Mouse (Mus musculus): ENCODE measurements around the gene Gm49510.

Gene Gm49510

GRCm38 (mm10) chr15:78908982-78909381 is 9.5 kb downstream of the Gm49510 start:
- in situ Hi-C loops (cut with MboI; ENCODE audit: unreplicated experiment in 2 of 2): no loop called here

DNA sequence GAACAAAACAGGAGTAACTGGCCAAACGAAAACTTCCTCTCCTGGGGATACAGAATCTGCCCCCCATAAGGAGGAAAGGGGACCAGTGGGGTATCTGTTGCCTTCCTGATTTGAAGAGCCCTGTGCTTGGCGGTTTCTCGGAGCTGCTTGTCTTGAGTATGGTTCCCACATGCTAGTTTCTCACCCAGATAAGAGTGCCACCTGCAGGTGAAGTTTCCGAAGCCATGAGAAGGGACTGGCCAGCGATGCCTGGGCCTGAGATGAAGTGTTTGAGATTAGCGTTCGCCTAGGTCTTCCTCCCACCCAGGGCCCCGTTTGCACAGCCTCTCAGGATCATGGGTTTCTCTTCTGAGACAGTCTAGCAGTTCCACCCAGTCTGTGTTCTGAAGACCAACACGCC is 12.6 kb downstream of the Gm49510 start:
- in situ Hi-C loops (cut with MboI; ENCODE audit: unreplicated experiment in 2 of 2): loop anchor here in 1 of 2 experiments (10.0 kb wide), 1 partner anchor 113 kb away; the partner anchor contains the start of gene H1f0

GRCm38 (mm10) chr15:78913632-78914090 is 14.2 kb downstream of the Gm49510 start, which contains the start of gene Pdxp:
Pdxp (plus strand) TSS chr15:78913919.
- in situ Hi-C loops (cut with MboI; ENCODE audit: unreplicated experiment in 2 of 2): loop anchor here in 1 of 2 experiments (10.0 kb wide), 1 partner anchor 111 kb away; the partner anchor contains the start of gene H1f0

DNA sequence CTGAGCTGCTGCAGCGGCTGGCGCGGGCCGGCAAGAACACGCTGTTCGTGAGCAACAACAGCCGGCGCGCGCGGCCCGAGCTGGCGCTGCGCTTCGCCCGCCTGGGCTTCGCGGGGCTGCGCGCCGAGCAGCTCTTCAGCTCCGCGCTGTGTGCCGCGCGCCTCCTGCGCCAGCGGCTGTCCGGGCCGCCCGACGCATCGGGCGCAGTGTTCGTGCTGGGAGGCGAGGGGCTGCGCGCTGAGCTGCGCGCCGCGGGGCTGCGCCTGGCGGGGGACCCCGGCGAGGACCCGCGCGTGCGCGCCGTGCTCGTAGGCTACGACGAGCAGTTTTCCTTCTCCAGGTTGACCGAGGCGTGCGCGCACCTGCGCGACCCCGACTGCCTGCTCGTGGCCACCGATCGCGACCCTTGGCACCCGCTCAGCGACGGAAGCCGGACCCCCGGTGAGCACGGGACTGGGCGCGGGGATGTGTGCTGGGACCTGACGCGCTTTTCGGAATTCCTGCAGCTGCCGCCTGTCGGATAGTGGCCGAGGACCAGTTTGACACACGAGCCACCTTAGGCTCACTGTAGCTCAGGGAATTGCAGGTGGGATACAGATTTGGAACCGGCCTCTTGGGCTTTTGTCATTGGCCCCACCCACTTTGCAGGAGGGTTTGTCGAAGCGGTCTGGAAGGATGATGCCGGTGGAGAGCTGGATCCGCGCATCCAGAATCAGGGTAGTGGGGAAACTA is 14.8 kb downstream of the Gm49510 start:
- in situ Hi-C loops (cut with MboI; ENCODE audit: unreplicated experiment in 2 of 2): loop anchor here in 1 of 2 experiments (10.0 kb wide), 1 partner anchor 111 kb away; the partner anchor contains the start of gene H1f0

- in situ Hi-C loops (cut with MboI; ENCODE audit: unreplicated experiment in 2 of 2): loop anchor here (5.0 to 10.0 kb wide), 3 partner anchors 110 to 157 kb away; partner anchors contain the start of gene H1f0 (in 1 of the 2)
These were observed 15.6 kb downstream of the Gm49510 start for GRCm38 (mm10) chr15:78914823-78915659.

- in situ Hi-C loops (cut with MboI; ENCODE audit: unreplicated experiment in 2 of 2): loop anchor here (5.0 to 10.0 kb wide), 3 partner anchors 109 to 157 kb away; partner anchors contain the start of gene H1f0 (in 1 of the 2)
These were observed 16.2 kb downstream of the Gm49510 start for GRCm38 (mm10) chr15:78915660-78916017.

GRCm38 (mm10) chr15:78916052-78916826 is 16.8 kb downstream of the Gm49510 start:
- in situ Hi-C loops (cut with MboI; ENCODE audit: unreplicated experiment in 2 of 2): loop anchor here (5.0 to 10.0 kb wide), 3 partner anchors 109 to 156 kb away; partner anchors contain the start of gene H1f0 (in 1 of the 2)

DNA sequence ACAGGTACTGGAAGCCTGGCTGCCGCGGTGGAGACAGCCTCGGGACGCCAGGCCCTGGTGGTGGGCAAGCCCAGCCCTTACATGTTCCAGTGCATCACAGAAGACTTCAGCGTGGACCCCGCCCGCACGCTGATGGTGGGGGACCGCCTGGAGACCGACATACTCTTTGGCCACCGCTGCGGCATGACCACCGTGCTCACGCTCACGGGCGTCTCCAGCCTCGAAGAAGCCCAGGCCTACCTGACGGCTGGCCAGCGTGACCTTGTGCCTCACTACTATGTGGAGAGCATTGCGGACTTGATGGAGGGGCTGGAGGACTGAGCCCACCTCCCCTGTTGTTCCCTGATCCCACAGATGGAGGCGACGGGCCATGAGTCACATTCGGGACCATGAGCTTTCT is 18.7 kb downstream of the Gm49510 start:
- in situ Hi-C loops (cut with MboI; ENCODE audit: unreplicated experiment in 2 of 2): loop anchor here (5.0 to 10.0 kb wide), 3 partner anchors 107 to 154 kb away; partner anchors contain the start of gene H1f0 (in 1 of the 2)

DNA sequence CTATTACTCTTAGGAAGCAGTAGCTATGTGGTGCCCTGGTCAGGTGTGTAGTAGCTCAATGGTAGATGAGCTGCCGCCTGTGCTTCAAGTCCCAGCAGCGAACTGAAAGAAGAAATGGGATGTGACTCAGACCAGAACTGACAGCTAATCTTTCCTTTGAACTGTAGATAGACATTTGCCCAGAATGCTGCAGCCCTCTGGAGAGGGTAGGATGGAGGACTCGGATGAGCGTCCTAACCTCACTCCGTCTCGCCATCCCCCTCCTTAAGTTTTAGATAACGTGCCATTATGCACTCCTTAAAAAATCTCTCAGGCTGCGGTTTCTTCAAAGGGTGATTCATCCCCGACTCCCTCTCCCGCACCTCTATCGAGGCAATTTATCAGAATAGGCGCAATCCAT is 20.4 kb downstream of the Gm49510 start:
- in situ Hi-C loops (cut with MboI; ENCODE audit: unreplicated experiment in 2 of 2): loop anchor here (5.0 to 10.0 kb wide), 3 partner anchors 105 to 152 kb away; partner anchors contain the start of gene H1f0 (in 1 of the 2)

- in situ Hi-C loops (cut with MboI; ENCODE audit: unreplicated experiment in 2 of 2): no loop called here
These were observed 23.2 kb downstream of the Gm49510 start for GRCm38 (mm10) chr15:78922700-78923099.

DNA sequence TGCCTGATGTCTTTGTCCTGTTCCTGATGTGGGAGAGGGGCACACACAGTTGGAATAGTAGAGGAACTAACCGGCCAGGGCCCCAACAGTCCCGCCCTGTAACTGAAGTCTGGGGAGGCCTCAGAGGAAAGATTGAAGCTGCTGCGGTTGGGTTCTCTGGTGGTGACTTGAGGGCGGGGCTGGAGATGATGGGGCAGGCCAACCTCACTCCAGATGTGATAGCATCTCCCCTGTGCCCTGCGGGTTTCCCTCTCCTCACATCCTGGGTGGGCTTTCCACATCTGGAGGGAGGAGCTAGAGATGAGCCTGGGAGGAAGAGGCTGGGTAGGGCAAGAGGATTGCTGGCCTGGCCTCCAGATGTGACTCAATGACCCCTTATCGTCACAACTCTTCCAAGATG is 24.1 kb downstream of the Gm49510 start:
- in situ Hi-C loops (cut with MboI; ENCODE audit: unreplicated experiment in 2 of 2): no loop called here

DNA sequence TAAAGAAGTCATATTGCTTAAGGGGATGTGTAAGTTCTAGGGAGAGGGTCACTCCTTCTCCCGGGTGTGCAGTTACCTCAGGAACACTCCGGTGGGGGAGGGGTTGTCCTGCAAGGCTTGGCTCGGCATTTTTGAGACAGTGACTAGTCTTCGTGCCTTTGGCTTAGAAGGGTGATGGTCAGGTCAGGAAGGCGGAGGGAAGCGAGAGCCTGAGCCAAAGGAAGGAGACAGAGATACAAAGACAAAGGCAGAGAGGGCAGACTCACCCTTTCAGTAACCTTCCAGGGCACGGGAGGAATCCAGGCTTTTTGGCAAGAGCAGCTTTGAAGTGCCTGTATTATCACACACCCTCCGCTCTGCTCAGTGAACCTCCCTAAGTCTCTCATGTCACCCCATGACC is 25.7 kb downstream of the Gm49510 start:
- in situ Hi-C loops (cut with MboI; ENCODE audit: unreplicated experiment in 2 of 2): no loop called here

DNA sequence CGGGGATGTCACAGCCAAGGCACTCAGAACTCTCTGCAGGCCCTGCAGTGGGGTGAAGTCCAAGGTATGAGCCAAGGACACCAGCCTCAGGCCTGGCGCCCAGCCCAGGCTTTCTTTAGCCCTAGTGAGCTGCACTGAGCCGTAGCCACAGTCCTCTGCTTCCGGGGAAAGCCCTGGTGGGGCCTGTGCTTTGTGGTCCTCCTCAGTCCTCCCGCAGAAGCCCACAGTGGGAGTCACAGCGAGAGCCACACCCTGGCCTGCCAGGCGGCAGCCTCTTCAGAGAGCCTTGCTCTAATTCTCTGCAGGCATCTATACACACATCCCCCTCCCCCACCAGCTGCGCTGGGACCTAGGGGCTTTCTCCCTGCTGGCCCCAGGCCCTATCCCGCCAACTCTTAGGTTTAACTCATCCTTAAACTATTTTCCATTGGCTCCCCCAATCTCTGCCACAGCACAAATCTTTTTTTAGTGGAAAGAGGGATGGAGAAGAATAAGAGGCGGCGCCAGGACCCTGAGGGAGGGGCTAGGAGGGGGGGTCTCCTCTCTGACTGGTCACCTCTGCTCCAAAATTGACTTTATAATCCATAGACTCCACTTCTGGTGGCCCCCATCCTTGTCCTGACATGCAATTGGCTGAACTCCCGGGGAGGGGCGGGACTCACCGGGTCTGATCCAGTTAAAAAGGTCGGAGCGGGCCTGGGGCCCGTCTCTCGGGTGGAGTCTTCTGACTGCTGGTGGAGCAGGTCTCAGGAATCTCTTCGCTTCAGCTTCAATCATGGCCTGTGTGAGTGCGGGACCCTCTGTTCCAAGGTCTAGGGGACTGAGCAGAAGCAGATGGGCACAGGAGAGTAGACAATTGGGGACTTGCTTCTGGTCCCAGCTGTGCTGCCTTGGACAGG is 26.8 kb downstream of the Gm49510 start, which contains the start of gene Lgals1:
Lgals1 (plus strand) TSS at position 705 of the 899 bp plus-strand sequence.
- in situ Hi-C loops (cut with MboI; ENCODE audit: unreplicated experiment in 2 of 2): no loop called here

- in situ Hi-C loops (cut with MboI; ENCODE audit: unreplicated experiment in 2 of 2): no loop called here
These were observed 27.7 kb downstream of the Gm49510 start for GRCm38 (mm10) chr15:78927021-78927787.

DNA sequence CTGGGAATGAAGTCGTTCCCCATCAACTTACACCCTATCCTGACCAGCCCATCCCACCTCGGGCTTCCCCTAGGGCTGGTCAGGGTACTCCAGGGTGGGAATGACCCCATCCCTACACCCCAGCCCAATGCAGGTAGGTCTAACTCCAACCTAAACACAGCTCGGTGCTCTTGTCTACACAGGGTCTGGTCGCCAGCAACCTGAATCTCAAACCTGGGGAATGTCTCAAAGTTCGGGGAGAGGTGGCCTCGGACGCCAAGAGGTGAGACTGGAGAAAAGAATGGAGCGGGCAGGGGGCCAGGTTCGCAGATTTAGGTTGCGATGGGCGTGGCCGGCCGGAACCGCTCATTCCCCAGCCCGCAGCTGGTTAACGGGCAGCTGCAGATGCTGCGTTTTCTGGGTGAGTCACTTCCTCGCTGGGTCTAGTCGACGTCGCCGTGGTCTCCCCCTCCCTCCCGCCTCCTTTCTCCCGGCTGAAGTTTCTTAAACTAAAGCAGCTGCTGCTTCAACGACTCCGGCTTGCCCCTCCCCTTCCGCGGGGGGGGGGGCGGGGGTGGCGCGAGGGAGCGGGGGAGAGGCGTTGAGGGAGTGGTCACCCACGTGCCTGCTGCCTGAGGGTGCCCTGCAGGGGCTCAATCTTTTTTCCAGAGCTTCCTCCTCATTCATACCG is 28.5 kb downstream of the Gm49510 start:
- in situ Hi-C loops (cut with MboI; ENCODE audit: unreplicated experiment in 2 of 2): no loop called here

- in situ Hi-C loops (cut with MboI; ENCODE audit: unreplicated experiment in 2 of 2): no loop called here
These were observed 29.1 kb downstream of the Gm49510 start for GRCm38 (mm10) chr15:78928539-78928938.

- in situ Hi-C loops (cut with MboI; ENCODE audit: unreplicated experiment in 2 of 2): no loop called here
These were observed 30.8 kb downstream of the Gm49510 start for GRCm38 (mm10) chr15:78930192-78930706.
